ENCODE assay signal across 8 mouse cellular contexts in genomic region chr11:120572417-120572751, GRCm38 (mm10). TPM values are rescaled to one million over a fixed set of nuclear protein-coding genes. Genes with fewer than 3 reads are reported as not detected.
DNase-seq lines count a peak whose midpoint lies in the region; ATAC-seq lines count a peak whose summit lies in the region.

No protein-coding gene starts in this region.

- peak overlapping the region; percentile 95 for H3K9ac ChIP-seq in liver, embryonic 12.5 days

- peak overlapping the region; percentile 93 for H3K4me3 ChIP-seq in liver, embryonic 12.5 days

- H3K4me2 ChIP-seq in liver, embryonic 12.5 days, result peak overlapping the region; percentile 96

- H3K9me3 ChIP-seq in liver, embryonic 12.5 days (replicated peaks), result no peaks in the 10 kb centered on the region

- H3K27ac ChIP-seq in liver, embryonic 12.5 days, result peak overlapping the region; percentile 90

- WGBS in liver, embryonic 12.5 days (ENCODE audit: insufficient replicate concordance), result 0% methylated on average over 19 of the region's 24 CpGs

- peak; percentile 21; the same call in 1 of the 2 replicates for ATAC-seq in frontal cortex, adult (ENCODE audit: low TSS enrichment)
- peak; percentile 13 for ATAC-seq in liver, embryonic 12.5 days

- H3K36me3 ChIP-seq in liver, embryonic 12.5 days, result peaks cover 51% of the 10 kb centered on the region

- no peaks in the 10 kb centered on the region for H3K27me3 ChIP-seq in liver, embryonic 12.5 days (replicated peaks)

- DNase-seq in frontal cortex, postnatal 10 days (ENCODE audit: low spot score in 2 of 2), result no peak
- DNase-seq in urinary bladder, postnatal 25 days (ENCODE audit: low spot score), result peak; percentile 32
- no peak for DNase-seq in urinary bladder, postnatal 4 days (ENCODE audit: low spot score in 2 of 2)
- no peak for DNase-seq in right cerebral cortex, adult 18-20 months
- DNase-seq in gastrocnemius, postnatal 10 days, result no peak
- DNase-seq in B cell, adult 2 months, result no peak

- H3K4me1 ChIP-seq in liver, embryonic 12.5 days, result peaks cover 49% of the 10 kb centered on the region

RNA-seq across cellular contexts. Expression of gene P4hb, which starts 0.7 kb away (rescaled TPM):
- polyA plus RNA-seq in liver, embryonic 12.5 days (2016; fragmentation: Nextera tagmentation; extraction: Ambion mirVana), result 443 and 468 TPM in 2 replicates
- 100 to 1,000 TPM; 349 to 414 TPM for total RNA-seq in gastrocnemius, postnatal 10 days (2021)

RNA-seq across cellular contexts. Expression of gene Arhgdia, which starts 9.0 kb away (rescaled TPM):
- 337 and 356 TPM in 2 replicates for polyA plus RNA-seq in liver, embryonic 12.5 days (2016; fragmentation: Nextera tagmentation; extraction: Ambion mirVana)
- 100 to 1,000 TPM; 163 to 197 TPM for total RNA-seq in gastrocnemius, postnatal 10 days (2021)

RNA-seq across cellular contexts. Expression of gene Ppp1r27, which starts 21.5 kb away (rescaled TPM):
- not detected in 2 replicates for polyA plus RNA-seq in liver, embryonic 12.5 days (2016; fragmentation: Nextera tagmentation; extraction: Ambion mirVana)
- 100 to 1,000 TPM; 156 to 183 TPM for total RNA-seq in gastrocnemius, postnatal 10 days (2021)

RNA-seq across cellular contexts. Expression of gene Mcrip1, which starts 22.9 kb away (rescaled TPM):
- 60.4 and 61.8 TPM in 2 replicates for polyA plus RNA-seq in liver, embryonic 12.5 days (2016; fragmentation: Nextera tagmentation; extraction: Ambion mirVana)
- 10 to 100 TPM; 51.3 to 52.7 TPM for total RNA-seq in gastrocnemius, postnatal 10 days (2021)

RNA-seq across cellular contexts. Expression of gene Alyref, which starts 25.8 kb away (rescaled TPM):
- polyA plus RNA-seq in liver, embryonic 12.5 days (2016; fragmentation: Nextera tagmentation; extraction: Ambion mirVana), result 542 and 545 TPM in 2 replicates
- total RNA-seq in gastrocnemius, postnatal 10 days (2021), result 10 to 100 TPM; 72.1 to 77.3 TPM
